Mouse (Mus musculus) large intestine, adult 2 months (tissue): ENCODE data around the gene Prkx. TPM values are rescaled to one million over a fixed set of nuclear protein-coding genes. Genes with fewer than 3 reads are reported as not detected.

Source experiments
- polyA plus RNA-seq: library from polyadenylated mRNA; depleted of rRNA; stranded (reverse); fragments of >200 nt; gene quantifications from 2 replicates; pipeline ENCODE4 v1.2.3, GENCODE M21; 2012; rRNA removed

Prkx gene
- polyA plus RNA-seq, 1 experiment: 3.0 TPM

Other genes starting within 250 kb of the Prkx start
- gene Pbsn, start 57.3 kb upstream of the Prkx start, polyA plus RNA-seq: not detected in 2 replicates
- gene Gm14744, start 68.5 kb upstream of the Prkx start, polyA plus RNA-seq: not detected in 2 replicates
- not detected in 2 replicates for gene 5430402E10Rik, start 128.8 kb upstream of the Prkx start, polyA plus RNA-seq